Mouse (Mus musculus) E14TG2a.4 (cell line): ENCODE measurements around the gene Acat3.
A peak's percentile ranks its signal among the peaks of the same experiment; 100 is the strongest.
"Not testable (repeated sequence)": the region's sequence is repeated elsewhere in the genome, so short reads cannot be mapped to it uniquely, and the experiment has no call there.

ENCODE experiments used
- H3K27me3 ChIP-seq: 2 replicates; pipeline ENCODE4 v1.6.1; 2014; ENCODE audit warnings: low read length, control low read depth; ENCODE audit not compliant: insufficient read depth
- H3K36me3 ChIP-seq: 2 replicates; pipeline ENCODE4 v1.6.1; 2014; ENCODE audit warnings: low read length, control low read depth; ENCODE audit not compliant: insufficient read depth
- H3K4me1 ChIP-seq: replicated peaks from 2 replicates; pipeline ENCODE4 v1.6.1; 2014; ENCODE audit warnings: low read depth, low read length, control low read depth
- H3K4me3 ChIP-seq: replicated peaks from 2 replicates; pipeline ENCODE4 v1.5.1; 2014; ENCODE audit warnings: mild to moderate bottlenecking, low read length
- H3K9me3 ChIP-seq: 2 replicates; pipeline ENCODE4 v1.6.1; 2014; ENCODE audit warnings: low read length, control low read depth
- CTCF ChIP-seq: conservative IDR thresholded peaks from 2 replicates; pipeline ENCODE4 v1.5.1; 2014; ENCODE audit warnings: low read length
- NANOG ChIP-seq: IDR thresholded peaks from 2 replicates; pipeline ENCODE4 v1.6.1; 2014; ENCODE audit warnings: borderline replicate concordance, low read length, mixed read lengths
- POU5F1 ChIP-seq: IDR thresholded peaks from 2 replicates; pipeline ENCODE4 v1.6.1; 2014; ENCODE audit warnings: low read length, borderline replicate concordance

Gene Acat3

GRCm38 (mm10) chr17:12940151-12940805, at the start of gene Acat3:
Gene Acat3, minus strand, starts transcription at chr17:12940600.
- H3K4me1 ChIP-seq, result peaks cover 10% of the 10 kb centered on the region; the same call in 1 of the 2 replicates
- TF ChIP-seq CTCF, result no peak
- no peak for TF ChIP-seq NANOG
- no peak for TF ChIP-seq POU5F1

GRCm38 (mm10) chr17:12988096-12988495, 47.7 kb upstream of the Acat3 start:
- not testable (repeated sequence) for H3K9me3 ChIP-seq, H3K27me3 ChIP-seq
- TF ChIP-seq CTCF, result peak; percentile 17; the same call in 1 of the 2 replicates
- Histone ChIP-seq H3K4me3 (peak overlapping the region; percentile 63), H3K4me1 (peaks cover 60% of the 10 kb centered on the region), H3K36me3 (peaks cover 54% of the 10 kb centered on the region)

More at GRCm38 (mm10) chr17:12940151-12940805, at the start of gene Acat3:
- Histone ChIP-seq H3K36me3 (peaks cover 32% of the 10 kb centered on the region), H3K27me3 (no peaks in the 10 kb centered on the region), H3K9me3 (no peaks in the 10 kb centered on the region), H3K4me3 (peak within 1 kb of the TSS; percentile 69)

- H3K27me3 ChIP-seq, result no peaks in the 10 kb centered on the region
- H3K36me3 ChIP-seq, result peaks cover 90% of the 10 kb centered on the region
- no peak for TF ChIP-seq NANOG
- TF ChIP-seq CTCF, result no peak
- TF ChIP-seq POU5F1, result no peak
- no peaks in the 10 kb centered on the region for H3K9me3 ChIP-seq
- H3K4me3 ChIP-seq, result no peak overlapping the region
- peaks cover 73% of the 10 kb centered on the region for H3K4me1 ChIP-seq
These were observed 43.6 kb upstream of the Acat3 start for GRCm38 (mm10) chr17:12983988-12984387.

- Histone ChIP-seq H3K9me3 (no peaks in the 10 kb centered on the region), H3K4me1 (peaks cover 41% of the 10 kb centered on the region), H3K36me3 (peaks cover 87% of the 10 kb centered on the region), H3K4me3 (no peak overlapping the region), H3K27me3 (no peaks in the 10 kb centered on the region)
- TF ChIP-seq CTCF (no peak), NANOG (no peak), POU5F1 (no peak)
These were observed 38.1 kb upstream of the Acat3 start for GRCm38 (mm10) chr17:12978546-12978945.

GRCm38 (mm10) chr17:12973851-12974250, 33.5 kb upstream of the Acat3 start:
- H3K4me1 ChIP-seq, result peaks cover 19% of the 10 kb centered on the region
- no peaks in the 10 kb centered on the region for H3K27me3 ChIP-seq
- no peak overlapping the region for H3K4me3 ChIP-seq
- H3K36me3 ChIP-seq, result peaks cover 87% of the 10 kb centered on the region
- no peaks in the 10 kb centered on the region for H3K9me3 ChIP-seq
- TF ChIP-seq NANOG, result no peak
- TF ChIP-seq POU5F1, result no peak
- TF ChIP-seq CTCF, result no peak

- peaks cover 72% of the 10 kb centered on the region for H3K36me3 ChIP-seq
- peaks cover 7% of the 10 kb centered on the region for H3K4me1 ChIP-seq
- H3K9me3 ChIP-seq, result no peaks in the 10 kb centered on the region
- TF ChIP-seq POU5F1 (no peak), CTCF (no peak), NANOG (no peak)
- no peak overlapping the region for H3K4me3 ChIP-seq
- no peaks in the 10 kb centered on the region for H3K27me3 ChIP-seq
These were observed 26.8 kb upstream of the Acat3 start for GRCm38 (mm10) chr17:12967173-12967572.

- TF ChIP-seq NANOG (no peak), POU5F1 (no peak), CTCF (no peak)
These were observed 23.1 kb upstream of the Acat3 start for GRCm38 (mm10) chr17:12963476-12963875.

GRCm38 (mm10) chr17:12960331-12960873, 20.0 kb upstream of the Acat3 start, which contains the start of gene Acat2:
Gene Acat2, minus strand, starts transcription at chr17:12960747.
- no peaks in the 10 kb centered on the region for H3K9me3 ChIP-seq
- H3K27me3 ChIP-seq, result no peaks in the 10 kb centered on the region
- TF ChIP-seq CTCF (no peak), POU5F1 (no peak), NANOG (no peak)
- H3K4me1 ChIP-seq, result peaks cover 24% of the 10 kb centered on the region
- H3K36me3 ChIP-seq, result peaks cover 36% of the 10 kb centered on the region
- H3K4me3 ChIP-seq, result peak within 1 kb of the TSS; percentile 92

More at GRCm38 (mm10) chr17:12963476-12963875, 23.1 kb upstream of the Acat3 start:
- H3K27me3 ChIP-seq, result no peaks in the 10 kb centered on the region
- peaks cover 43% of the 10 kb centered on the region for H3K36me3 ChIP-seq
- H3K4me1 ChIP-seq, result peaks cover 26% of the 10 kb centered on the region
- H3K4me3 ChIP-seq, result no peak overlapping the region
- no peaks in the 10 kb centered on the region for H3K9me3 ChIP-seq

GRCm38 (mm10) chr17:12959377-12959776, 19.0 kb upstream of the Acat3 start:
- H3K36me3 ChIP-seq, result peaks cover 35% of the 10 kb centered on the region
- H3K4me3 ChIP-seq, H3K9me3 ChIP-seq, H3K27me3 ChIP-seq: not testable (repeated sequence)
- H3K4me1 ChIP-seq, result peaks cover 24% of the 10 kb centered on the region
